Mouse (Mus musculus) forebrain, postnatal 0 days (tissue): ENCODE data around the gene Dock9. TPM values are rescaled to one million over a fixed set of nuclear protein-coding genes. Genes with fewer than 3 reads are reported as not detected.

Experiments
- ATAC-seq: fragments of 200-750 bp; cut with Nextera tagmentation; 2 replicates; pipeline ENCODE4 v1.8.0; 2017; ENCODE audit warnings: mild to moderate bottlenecking, moderate library complexity
- DNase-seq: peaks from one replicate; pipeline ENCODE4 v3.0.0-alpha.2; 2015
- H3K27ac ChIP-seq: fragments of 300-500 bp; sonication (generic); 2 replicates; pipeline ENCODE4 v1.5.1; 2014; ENCODE audit warnings: low read depth, mild to moderate bottlenecking, antibody characterized with exemption, low read length, moderate library complexity, mixed read lengths
- H3K27me3 ChIP-seq: fragments of 300-500 bp; sonication (generic); 2 replicates; pipeline ENCODE4 v1.6.1; 2014; ENCODE audit warnings: mild to moderate bottlenecking, low read length, mixed read lengths; ENCODE audit not compliant: insufficient read depth
- H3K36me3 ChIP-seq: fragments of 300-500 bp; sonication (generic); 2 replicates; pipeline ENCODE4 v1.6.1; 2014; ENCODE audit warnings: mild to moderate bottlenecking, moderate library complexity; ENCODE audit not compliant: insufficient read depth
- H3K4me1 ChIP-seq: fragments of 300-500 bp; sonication (generic); 2 replicates; pipeline ENCODE4 v1.6.1; 2014; ENCODE audit warnings: antibody characterized with exemption; ENCODE audit not compliant: insufficient read depth
- H3K4me2 ChIP-seq: fragments of 300-500 bp; sonication (generic); 2 replicates; pipeline ENCODE4 v1.6.1; 2014; ENCODE audit warnings: low read depth, mild to moderate bottlenecking, moderate library complexity
- H3K4me3 ChIP-seq: fragments of 300-500 bp; sonication (generic); 2 replicates; pipeline ENCODE4 v1.5.1; 2014; ENCODE audit warnings: low read depth, low read length, mixed read lengths
- H3K9ac ChIP-seq: fragments of 300-500 bp; sonication (generic); 2 replicates; pipeline ENCODE4 v1.6.1; 2014; ENCODE audit warnings: mild to moderate bottlenecking
- H3K9me3 ChIP-seq: fragments of 300-500 bp; sonication (generic); 2 replicates; pipeline ENCODE4 v1.6.1; 2016; ENCODE audit warnings: low read length
- CTCF ChIP-seq: sonication (generic); IDR thresholded peaks from 2 replicates; pipeline ENCODE4 v1.5.1; 2016; ENCODE audit warnings: antibody characterized with exemption, control low read depth, low read depth
- WGBS: fragments of 180-500 bp; shearing (Covaris S2); extraction: QIAGEN DNeasy Blood & Tissue Kit; methylation state at CpG from one replicate; pipeline ENCODE4 v1.1.7; 2014; 5-methylcytosine and 5-hydroxymethylcytosine counted together
- polyA plus RNA-seq: library from polyadenylated mRNA; unstranded; fragments of >200 nt; fragmentation: Nextera tagmentation; extraction: Ambion mirVana; gene quantifications from 2 replicates; pipeline ENCODE4 v1.2.1, GENCODE M21; 2015
- total RNA-seq: library from RNA; depleted of rRNA; stranded (reverse); fragments of >200 nt; gene quantifications from 2 replicates; pipeline ENCODE4 v1.2.3, GENCODE M21; 2014

Gene Dock9
- total and polyA plus RNA-seq, 2 experiments from 2014 or later = 14.2 to 87.2 TPM

DNA sequence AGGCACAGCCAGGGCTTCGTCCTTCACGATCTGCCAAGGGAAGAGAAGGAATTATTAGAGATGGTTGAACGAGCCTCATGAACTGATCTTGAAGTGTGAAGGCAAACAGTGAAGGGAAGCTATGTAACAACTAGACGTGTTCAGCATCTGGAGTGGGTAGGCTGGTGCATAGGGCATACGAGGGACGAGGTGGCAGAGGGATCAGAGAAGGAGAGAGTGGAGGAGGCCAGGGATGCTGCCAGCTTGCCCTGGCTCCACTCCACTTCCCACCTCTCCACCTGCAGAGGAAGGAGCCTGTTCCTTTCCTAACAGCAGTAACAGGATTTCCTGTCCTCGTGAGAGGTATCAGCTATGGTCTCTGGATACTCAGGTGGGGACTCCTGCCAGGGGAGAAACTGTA lies 192.4 kb downstream of the Dock9 start:
- WGBS = 56% methylated on average over 7 of the region's 7 CpGs
- no peak for ATAC-seq
- Histone ChIP-seq H3K36me3 (peaks cover 39% of the 10 kb centered on the region), H3K9ac (no peak overlapping the region), H3K27me3 (no peaks in the 10 kb centered on the region), H3K9me3 (no peaks in the 10 kb centered on the region), H3K4me3 (no peak overlapping the region), H3K4me2 (no peak overlapping the region), H3K4me1 (no peaks in the 10 kb centered on the region), H3K27ac (no peak overlapping the region)
- DNase-seq = no peak
- no peak for TF ChIP-seq CTCF

GRCm38 (mm10) chr14:121604565-121604964 lies 193.1 kb downstream of the Dock9 start:
- Histone ChIP-seq H3K4me3 (no peak overlapping the region), H3K4me2 (no peak overlapping the region), H3K9ac (no peak overlapping the region), H3K9me3 (no peaks in the 10 kb centered on the region), H3K4me1 (no peaks in the 10 kb centered on the region), H3K27ac (no peak overlapping the region), H3K36me3 (peaks cover 35% of the 10 kb centered on the region), H3K27me3 (no peaks in the 10 kb centered on the region)
- 53% methylated on average over 4 of the region's 4 CpGs for WGBS
- TF ChIP-seq CTCF = no peak
- no peak for DNase-seq
- ATAC-seq = peak; percentile 47; the same call in 1 of the 2 replicates

DNA sequence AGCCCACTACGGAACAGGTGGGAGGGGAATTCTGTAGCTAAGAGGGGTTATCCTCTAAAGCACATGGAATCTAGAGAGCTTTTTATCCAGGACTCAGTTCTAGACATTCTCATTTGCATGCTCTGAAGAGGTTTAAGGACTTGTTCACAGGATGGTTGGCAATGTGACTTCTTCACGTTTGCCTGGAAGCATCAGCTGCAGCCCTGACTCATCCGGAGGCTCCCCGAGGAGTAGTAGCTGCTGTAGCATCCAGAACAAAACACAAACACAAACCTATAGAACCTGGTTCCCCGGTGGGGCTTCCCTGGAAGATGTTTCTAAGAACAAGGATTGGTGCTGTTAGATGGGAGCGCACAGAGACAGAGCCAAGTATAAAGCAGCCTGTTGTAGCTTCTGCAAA lies 195.0 kb downstream of the Dock9 start:
- Histone ChIP-seq H3K4me2 (no peak overlapping the region), H3K4me3 (no peak overlapping the region), H3K36me3 (peaks cover 28% of the 10 kb centered on the region), H3K27me3 (no peaks in the 10 kb centered on the region), H3K4me1 (no peaks in the 10 kb centered on the region), H3K9ac (no peak overlapping the region), H3K9me3 (no peaks in the 10 kb centered on the region), H3K27ac (no peak overlapping the region)
- ATAC-seq = no peak
- TF ChIP-seq CTCF = no peak
- DNase-seq = no peak
- WGBS = 67% methylated on average over 6 of the region's 6 CpGs

- Histone ChIP-seq H3K9ac (no peak overlapping the region), H3K27ac (no peak overlapping the region), H3K9me3 (no peaks in the 10 kb centered on the region), H3K4me3 (no peak overlapping the region), H3K36me3 (peaks cover 21% of the 10 kb centered on the region; the same call in 1 of the 2 replicates), H3K4me1 (no peaks in the 10 kb centered on the region), H3K27me3 (no peaks in the 10 kb centered on the region), H3K4me2 (no peak overlapping the region)
- ATAC-seq = no peak
- 94% methylated on average over 4 of the region's 4 CpGs for WGBS
- no peak for DNase-seq
- no peak for TF ChIP-seq CTCF
Observed at GRCm38 (mm10) chr14:121600538-121600937, 197.1 kb downstream of the Dock9 start.

DNA sequence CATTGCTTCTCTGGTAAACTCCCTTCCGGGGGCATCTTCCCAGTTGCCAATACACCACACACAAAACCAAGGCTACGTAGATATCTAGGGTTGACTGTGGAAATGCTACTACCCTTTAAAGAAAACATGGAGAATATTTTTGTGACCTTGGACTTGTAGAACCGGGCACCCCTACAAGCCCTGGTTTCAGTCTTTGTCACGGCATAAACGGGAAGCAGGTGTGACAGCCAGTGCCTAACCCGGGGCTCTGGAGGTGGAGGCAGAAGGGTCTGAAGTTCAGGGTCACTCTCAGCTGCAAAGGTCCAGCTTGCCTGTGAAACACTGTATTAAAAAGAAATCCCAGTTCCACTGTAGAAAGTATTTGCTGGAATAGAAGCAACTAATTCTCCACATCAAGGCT lies 200.6 kb downstream of the Dock9 start:
- ATAC-seq (no peak), DNase-seq (no peak)
- Histone ChIP-seq H3K4me3 (no peak overlapping the region), H3K4me1 (no peaks in the 10 kb centered on the region), H3K4me2 (no peak overlapping the region), H3K27me3 (no peaks in the 10 kb centered on the region), H3K9ac (no peak overlapping the region), H3K27ac (no peak overlapping the region), H3K9me3 (no peaks in the 10 kb centered on the region), H3K36me3 (peaks cover 10% of the 10 kb centered on the region; the same call in 1 of the 2 replicates)
- TF ChIP-seq CTCF = no peak
- 83% methylated on average over 6 of the region's 6 CpGs for WGBS

DNA sequence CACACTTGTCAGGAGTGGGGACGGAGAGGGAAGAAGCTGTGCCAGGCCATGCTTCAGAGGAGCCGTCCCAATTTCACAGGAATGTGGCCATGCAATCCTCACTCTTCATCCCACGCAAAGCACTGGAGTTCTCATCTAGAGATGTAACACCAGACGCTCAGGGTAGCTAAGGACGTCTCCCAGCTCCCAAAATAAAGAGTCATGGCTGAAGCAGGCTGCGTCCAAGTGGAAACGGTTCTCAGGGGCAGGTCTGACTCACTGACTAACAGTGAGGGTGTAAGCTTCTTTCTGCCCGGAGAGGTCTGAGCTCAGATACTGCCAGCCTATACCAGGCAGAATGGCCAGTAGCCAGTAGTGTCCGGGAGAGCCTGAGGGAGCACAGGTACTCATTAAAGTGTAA lies 201.0 kb downstream of the Dock9 start:
- Histone ChIP-seq H3K27me3 (no peaks in the 10 kb centered on the region), H3K4me2 (no peak overlapping the region), H3K27ac (no peak overlapping the region), H3K36me3 (peaks cover 10% of the 10 kb centered on the region; the same call in 1 of the 2 replicates), H3K9me3 (no peaks in the 10 kb centered on the region), H3K9ac (no peak overlapping the region), H3K4me3 (no peak overlapping the region), H3K4me1 (no peaks in the 10 kb centered on the region)
- TF ChIP-seq CTCF = no peak
- DNase-seq = no peak
- 81% methylated on average over 9 of the region's 9 CpGs for WGBS
- ATAC-seq = no peak

- peaks cover 10% of the 10 kb centered on the region; the same call in 1 of the 2 replicates for H3K36me3 ChIP-seq
- no peak overlapping the region for H3K4me2 ChIP-seq
- WGBS = 69% methylated on average over 5 of the region's 5 CpGs
- DNase-seq (no peak), ATAC-seq (no peak)
- H3K4me1 ChIP-seq = no peaks in the 10 kb centered on the region
- no peaks in the 10 kb centered on the region for H3K27me3 ChIP-seq
- no peaks in the 10 kb centered on the region for H3K9me3 ChIP-seq
- no peak overlapping the region for H3K27ac ChIP-seq
- no peak for TF ChIP-seq CTCF
- H3K9ac ChIP-seq = no peak overlapping the region
- H3K4me3 ChIP-seq = no peak overlapping the region
Observed at GRCm38 (mm10) chr14:121594684-121595083, 203.0 kb downstream of the Dock9 start.
